Mouse (Mus musculus): ENCODE data around the gene Rtn2. TPM values are rescaled to one million over a fixed set of nuclear protein-coding genes. Genes with fewer than 3 reads are reported as not detected.
A peak's percentile ranks its signal among the peaks of the same experiment; 100 is the strongest.

The Rtn2 gene
- total RNA-seq, 2 experiments from 2014 or later = 98.6 to 121 TPM

DNA sequence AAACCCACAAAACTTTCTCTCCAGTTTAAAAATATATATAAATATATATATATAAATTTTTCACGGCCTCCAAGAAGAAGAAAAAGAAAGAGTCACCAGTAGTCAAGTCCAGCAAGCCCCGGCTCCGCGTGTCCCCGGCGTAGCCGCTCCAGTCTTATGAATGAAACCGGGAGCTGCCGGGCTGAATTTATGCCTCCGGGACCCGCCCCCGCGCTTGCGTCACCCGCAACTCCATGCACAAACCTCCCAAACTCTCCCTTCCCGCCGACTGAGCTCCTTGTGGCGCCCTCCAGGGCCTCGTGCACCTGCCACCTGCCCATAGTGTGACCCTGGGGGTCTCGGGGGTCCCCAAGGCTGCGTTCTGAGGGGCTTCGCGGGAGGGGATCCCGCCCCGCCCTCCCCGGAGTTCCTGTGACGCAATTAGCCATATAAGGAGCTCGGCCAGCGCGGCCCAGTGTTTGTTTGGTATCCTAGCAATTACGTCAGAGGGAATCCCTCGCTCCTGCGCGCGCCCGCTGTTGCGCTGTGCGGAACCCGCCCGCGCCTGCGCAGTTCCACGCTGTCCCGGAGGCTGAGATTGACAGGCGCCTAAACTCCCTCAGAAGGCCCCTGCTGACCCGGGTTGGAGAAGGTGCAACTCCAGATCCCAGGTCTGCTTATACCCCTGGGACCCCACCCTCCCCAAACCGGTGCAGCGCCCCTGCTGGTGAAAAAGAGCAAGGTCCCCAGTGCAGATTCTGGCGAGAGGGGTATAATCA is 27.6 kb downstream of the Rtn2 start, which contains the start of gene Fosb:
Gene Fosb, minus strand, starts transcription at position 168 of the 758 bp plus-strand sequence.
- intact Hi-C loops (cut with DNase I) = no loop called here
- DNase-seq (ENCODE audit: low spot score in 2 of 2) = peak; percentile 94 to 97

DNA sequence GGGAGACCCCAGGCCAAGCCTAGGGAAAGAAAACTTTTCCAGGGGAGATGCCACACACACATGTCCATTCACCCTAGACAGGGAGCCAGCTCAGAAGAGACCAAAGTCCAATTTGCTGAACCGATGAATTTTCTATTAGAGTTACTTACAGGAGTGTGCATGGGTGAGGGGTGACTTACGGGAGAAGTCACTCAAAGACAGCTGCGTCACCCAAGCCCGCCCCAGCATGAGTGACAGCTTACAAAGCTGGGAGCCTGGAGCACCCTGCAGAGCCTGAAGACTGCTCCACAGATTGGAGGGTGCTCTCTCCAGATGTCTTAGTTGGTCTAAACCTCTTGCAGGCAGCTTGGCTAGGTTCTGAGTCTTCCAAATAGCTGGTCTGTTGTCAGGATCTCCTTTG is 29.6 kb downstream of the Rtn2 start:
- intact Hi-C loops (cut with DNase I) = no loop called here
- DNase-seq (ENCODE audit: low spot score in 2 of 2) = no peak

DNA sequence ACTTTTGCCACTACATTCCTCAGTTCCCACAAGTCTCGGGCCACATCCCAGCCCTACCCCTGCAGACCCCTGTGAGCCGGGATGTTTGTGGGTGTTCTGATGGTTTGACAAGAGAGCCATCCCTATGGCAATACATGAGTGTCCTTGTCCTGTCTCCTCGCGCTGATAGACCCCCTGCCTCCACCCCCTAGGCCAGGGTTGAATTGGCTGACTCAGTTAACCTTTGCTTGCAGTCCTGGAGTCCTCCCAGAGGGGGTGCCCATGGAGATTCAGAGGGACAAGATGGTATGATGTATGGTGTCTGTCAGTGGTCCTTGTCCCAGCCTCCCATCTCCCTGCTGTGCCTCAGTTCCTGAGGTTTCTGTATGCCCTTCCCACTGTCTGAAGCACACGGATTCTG is 31.6 kb downstream of the Rtn2 start:
- no peak for DNase-seq (ENCODE audit: low spot score in 2 of 2)
- intact Hi-C loops (cut with DNase I) = no loop called here

DNA sequence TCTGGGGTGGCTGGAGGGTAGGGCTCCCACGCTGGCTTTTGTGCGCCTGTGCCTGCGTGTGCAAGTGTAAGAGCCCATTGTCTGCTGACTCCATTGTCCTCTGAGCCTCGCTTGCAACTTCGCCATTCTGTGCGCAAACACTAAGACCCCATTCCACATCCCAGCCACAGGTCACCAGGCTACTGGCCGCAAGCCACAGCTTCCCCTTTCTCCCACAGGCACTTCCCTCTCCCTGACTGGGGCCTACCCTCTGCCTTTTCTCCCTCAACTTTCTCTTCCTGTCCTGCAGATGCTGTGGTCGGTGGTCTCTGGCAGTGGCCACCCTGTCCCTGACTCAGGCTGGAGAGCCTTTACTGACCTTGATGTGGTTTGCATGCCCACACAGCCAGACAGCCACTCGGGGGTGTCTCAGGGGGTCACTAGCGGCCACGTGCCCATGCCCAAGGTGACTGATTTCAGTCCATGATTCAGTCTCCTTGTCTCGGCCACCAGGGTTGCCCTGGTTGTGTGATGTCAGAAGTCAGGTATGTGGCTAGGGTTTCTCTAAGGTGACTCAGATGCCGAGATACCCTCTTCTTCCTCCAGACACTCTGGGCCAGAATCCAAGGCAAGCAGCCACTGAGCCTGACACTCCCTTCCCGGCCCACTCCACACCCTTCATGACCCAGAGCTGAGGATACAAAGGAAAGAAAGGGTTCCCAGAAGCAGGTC is 34.2 kb downstream of the Rtn2 start:
- no peak for DNase-seq (ENCODE audit: low spot score in 2 of 2)
- intact Hi-C loops (cut with DNase I) = no loop called here

DNA sequence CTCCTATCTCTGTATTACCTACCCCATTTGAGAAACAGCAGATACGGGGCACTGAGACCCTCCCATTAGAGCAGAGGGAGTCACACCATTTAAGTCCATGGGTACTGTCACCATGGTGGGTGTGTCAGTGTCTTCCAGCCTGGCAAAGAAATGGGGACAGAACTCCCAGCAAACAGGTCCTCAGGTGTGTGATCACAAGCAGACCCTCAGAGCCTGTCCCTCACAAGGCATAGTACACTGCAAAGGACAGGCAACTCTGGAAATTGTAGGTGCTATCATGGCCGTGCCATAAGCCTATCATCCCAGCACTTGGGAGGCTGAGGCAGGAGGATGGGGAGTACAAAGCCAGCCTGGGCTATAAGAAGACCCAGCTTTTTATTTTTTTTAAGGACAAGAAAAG is 35.8 kb downstream of the Rtn2 start:
- intact Hi-C loops (cut with DNase I) = no loop called here
- DNase-seq (ENCODE audit: low spot score in 2 of 2) = no peak

DNA sequence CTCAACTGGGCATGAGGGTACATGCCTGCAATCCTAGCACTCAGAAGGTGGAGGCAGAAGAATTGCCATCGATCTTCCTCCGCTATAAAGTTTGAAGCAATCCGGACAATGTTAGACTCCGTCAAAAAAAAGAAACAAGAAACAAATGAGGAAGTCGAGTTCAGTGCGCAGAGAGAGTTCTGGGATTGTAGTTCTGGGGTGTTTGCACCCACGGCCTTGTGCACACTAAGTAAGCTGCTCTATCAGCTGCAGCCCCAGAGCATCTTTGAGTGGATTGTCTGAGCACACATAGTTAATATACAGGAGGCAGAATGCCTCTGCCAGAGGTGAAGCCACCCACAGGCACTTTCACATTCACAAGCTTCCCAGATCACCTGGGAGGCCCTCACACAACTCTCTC is 36.3 kb downstream of the Rtn2 start:
- DNase-seq (ENCODE audit: low spot score in 2 of 2) = no peak
- intact Hi-C loops (cut with DNase I) = no loop called here

DNA sequence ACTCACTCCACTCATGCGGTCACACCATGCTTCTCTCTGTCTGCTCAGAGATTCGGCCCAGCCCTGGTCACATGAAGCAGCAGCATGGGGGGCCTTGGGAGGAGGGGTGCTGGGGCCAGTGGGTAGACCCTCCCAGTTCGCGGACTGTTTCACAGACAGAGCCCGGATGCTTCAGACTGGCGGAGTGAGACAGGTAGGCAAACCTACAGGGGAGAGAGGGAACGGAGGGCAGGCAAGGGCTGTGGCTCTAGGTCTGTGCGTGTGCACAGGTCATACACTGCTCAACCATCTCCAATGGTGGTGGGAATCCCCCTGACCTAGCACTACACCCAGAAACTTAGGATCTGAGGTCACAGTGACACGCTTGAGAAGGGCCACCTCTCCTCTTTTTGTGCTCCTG is 37.0 kb downstream of the Rtn2 start:
- intact Hi-C loops (cut with DNase I) = no loop called here
- no peak for DNase-seq (ENCODE audit: low spot score in 2 of 2)

DNA sequence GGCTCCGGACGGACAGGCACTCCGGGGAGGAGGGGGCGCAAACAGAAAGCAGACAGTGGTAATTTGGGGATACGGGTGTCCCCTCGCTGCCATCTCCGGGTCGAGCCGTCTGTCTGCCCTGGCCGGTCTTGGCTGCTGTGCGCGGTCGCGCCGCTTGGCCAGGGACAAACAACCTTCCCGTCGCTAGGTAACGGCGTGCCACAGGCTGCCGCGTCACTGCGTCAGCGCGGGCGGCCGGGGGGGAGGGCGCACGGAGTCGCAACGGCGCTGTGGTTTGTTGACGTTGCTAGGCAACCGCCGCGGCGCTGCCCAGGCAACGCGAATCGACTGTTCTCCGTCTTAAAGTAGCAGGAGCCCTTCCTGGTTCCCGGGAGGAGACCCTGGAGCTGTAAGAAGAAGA is 37.5 kb downstream of the Rtn2 start:
- peak; percentile 92 to 94 for DNase-seq (ENCODE audit: low spot score in 2 of 2)
- intact Hi-C loops (cut with DNase I) = no loop called here

DNA sequence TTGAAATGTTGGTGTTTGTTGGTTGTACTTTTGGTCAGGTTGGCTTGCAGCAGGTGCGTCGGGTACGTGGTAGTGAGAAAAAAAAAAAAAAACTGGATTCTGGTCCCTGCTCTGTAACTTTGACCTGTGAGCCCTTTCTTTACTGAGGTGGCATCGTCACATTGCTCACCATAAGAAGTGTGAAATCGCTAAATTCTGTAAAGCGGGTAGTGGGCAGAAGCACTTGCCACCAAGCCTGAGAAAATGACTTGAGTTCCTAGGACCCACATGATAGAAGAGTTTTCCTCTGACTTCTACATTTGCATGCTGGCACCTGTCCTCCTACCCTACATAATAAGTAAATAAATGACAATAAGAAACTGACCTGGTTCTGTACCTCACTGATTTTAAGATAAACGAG is 38.2 kb downstream of the Rtn2 start:
- no peak for DNase-seq (ENCODE audit: low spot score in 2 of 2)
- intact Hi-C loops (cut with DNase I) = no loop called here

DNA sequence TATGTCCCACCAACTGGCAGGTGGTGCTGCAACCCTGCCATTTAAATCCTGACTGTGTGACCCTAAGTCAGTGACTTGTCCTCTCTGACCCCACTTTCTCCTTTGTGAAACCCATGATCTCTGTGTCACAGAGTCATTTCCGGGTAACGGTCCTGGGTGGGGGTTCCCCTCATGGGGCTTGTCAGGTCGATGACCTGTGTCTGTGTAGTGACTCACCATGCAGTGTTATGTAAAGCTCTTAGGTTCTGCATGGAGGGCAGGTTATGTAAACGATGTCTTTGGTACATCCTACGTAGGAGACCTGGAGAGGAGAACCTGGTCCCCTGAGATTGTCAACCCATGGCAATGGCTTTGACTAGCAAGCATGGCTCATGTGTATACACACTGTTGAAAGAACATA is 39.0 kb downstream of the Rtn2 start:
- DNase-seq (ENCODE audit: low spot score in 2 of 2) = no peak
- intact Hi-C loops (cut with DNase I) = no loop called here

DNA sequence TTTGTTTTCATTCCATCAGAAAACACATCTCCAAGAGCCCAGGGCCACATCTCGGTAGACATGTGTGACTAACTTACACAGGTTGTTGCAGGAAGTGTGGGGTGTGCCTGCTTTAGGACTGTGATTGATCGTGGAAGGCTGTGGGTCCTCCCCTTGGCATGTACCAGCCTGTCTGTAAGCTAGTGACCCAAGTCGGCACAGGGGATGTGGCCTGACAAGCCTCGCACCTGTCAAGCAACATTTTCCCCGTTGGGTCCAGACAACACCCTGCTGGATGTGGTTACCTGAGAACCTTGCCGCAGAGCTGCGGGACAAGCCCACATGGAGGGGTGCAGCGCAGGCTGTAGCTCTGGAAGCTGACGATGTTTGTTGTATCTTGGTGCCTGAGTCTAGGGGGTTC is 40.1 kb downstream of the Rtn2 start:
- intact Hi-C loops (cut with DNase I) = no loop called here
- DNase-seq (ENCODE audit: low spot score in 2 of 2) = no peak

DNA sequence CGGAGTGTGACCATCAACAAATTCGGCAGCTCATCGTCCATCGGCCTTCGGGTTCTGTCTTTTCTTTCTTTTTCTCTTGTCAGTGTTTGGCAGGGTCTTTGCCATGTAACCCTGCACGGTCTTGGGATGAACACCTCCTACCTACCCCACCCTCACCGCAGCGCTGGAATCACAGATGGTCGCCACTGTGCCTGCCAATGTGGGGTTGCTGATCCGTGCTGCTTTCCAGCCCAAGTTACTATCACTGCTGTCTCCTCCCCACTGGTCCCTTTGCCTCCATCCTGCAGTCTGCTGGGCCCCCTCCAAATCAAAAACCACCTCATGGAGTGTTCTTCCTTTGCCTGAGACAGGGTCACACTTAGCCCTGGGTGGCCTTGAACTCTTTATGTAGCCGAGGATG is 41.8 kb downstream of the Rtn2 start:
- DNase-seq (ENCODE audit: low spot score in 2 of 2) = no peak
- intact Hi-C loops (cut with DNase I) = no loop called here

DNA sequence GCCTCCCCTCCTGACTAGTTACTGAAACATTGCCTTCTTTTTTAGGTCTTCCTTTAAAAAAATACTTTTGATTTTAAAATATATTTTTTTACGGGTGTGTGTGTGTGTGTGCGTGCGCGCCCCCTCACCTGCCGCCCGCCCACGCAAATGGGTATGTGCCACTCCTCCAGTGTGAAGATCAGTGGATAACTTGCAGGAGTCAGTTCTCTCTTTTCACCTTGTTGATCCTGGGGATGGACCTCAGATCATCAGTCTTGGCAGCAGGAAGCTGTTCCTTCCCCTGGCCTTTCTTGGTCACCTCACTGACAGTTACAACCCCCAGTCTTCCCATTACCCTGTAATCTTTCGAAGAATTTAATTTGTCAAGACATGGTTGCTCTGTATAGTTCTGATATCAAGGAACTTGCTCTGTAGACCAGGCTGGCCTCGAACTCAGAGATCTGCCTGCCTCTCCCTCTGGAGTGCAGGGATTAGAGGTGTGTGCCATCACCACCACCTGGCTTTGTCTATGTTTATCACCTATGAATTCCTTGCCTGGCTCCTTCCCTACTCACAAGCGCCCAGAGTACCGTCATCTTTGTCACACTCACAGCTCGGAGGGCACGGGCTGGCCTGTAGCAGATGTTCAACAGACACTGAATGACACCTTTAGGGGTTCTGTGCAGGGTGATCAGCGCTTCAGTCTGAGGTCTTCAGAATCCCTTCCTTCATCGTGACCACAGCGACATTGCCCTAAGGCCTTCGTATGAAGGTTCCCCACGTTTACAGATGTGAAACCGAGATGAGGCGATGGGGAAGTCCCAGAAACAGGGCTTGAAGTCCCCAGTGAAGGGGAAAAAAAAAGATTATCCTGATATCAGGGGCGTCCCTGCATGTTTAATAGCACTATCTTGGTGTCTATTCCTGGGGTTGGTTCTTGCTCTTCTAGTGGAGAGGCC is 43.1 kb downstream of the Rtn2 start:
- intact Hi-C loops (cut with DNase I) = no loop called here
- DNase-seq (ENCODE audit: low spot score in 2 of 2) = no peak

DNA sequence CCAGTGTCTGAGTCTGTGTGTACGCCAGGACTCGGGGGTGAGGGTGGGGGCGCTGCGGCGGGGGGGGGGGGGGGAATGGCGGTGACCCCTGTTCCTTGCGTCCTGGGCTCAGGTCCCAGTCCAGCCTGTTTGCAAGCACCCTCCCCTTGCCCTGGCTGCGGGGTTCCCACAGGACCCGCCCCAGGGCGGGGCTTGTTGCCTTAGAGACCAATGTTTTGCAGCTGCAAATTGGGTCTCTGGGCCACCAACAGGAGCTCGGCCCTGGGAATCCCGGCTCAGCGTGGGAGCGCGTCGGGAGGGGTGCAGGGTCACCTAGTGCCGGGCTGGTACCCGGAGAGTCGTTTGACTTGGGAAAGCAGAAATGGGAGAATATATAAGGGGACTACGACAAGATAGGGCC is 43.9 kb downstream of the Rtn2 start:
- peak; percentile 68 for DNase-seq (ENCODE audit: low spot score in 2 of 2)
- intact Hi-C loops (cut with DNase I) = no loop called here

DNA sequence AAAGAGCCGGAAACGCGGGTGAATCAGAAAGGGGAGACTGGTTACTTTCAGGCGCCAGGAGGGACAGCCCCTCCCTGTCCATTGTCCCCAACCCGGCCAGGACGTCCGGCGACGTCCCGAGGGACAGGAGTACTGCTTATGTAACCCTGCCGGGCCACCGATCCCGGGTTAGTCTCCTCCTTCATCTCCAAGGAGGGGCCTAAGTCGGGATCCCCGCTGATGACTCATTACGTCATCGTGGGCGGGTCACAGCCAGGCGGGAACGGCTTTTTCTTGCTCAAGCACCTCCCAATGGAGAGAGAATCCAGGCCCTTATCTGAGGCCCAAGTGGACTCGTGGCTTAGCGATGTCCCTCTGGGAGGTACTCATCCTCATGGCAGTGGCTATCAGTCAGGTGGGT is 44.7 kb downstream of the Rtn2 start:
- DNase-seq (ENCODE audit: low spot score in 2 of 2) = peak; percentile 83 to 86
- intact Hi-C loops (cut with DNase I) = no loop called here

DNA sequence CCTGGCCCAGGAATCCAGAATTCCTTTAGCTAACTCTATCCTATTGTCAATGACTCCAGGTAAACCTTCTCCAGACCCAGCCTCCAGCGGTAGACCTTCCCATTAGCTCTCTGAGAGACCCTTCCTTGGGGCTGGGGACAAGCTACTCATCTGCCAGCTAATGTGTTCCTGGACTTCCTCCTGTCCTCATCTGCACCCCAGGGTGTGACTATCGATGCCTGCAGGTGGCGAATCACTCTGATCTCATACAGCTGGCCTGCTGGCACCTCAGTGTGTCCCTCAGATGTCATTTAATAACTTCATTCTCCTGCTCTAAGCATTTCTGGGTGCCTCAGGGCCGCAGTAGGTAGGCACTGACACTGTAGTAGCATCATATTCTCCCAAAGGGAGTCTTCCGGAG is 45.4 kb downstream of the Rtn2 start:
- intact Hi-C loops (cut with DNase I) = no loop called here
- no peak for DNase-seq (ENCODE audit: low spot score in 2 of 2)

DNA sequence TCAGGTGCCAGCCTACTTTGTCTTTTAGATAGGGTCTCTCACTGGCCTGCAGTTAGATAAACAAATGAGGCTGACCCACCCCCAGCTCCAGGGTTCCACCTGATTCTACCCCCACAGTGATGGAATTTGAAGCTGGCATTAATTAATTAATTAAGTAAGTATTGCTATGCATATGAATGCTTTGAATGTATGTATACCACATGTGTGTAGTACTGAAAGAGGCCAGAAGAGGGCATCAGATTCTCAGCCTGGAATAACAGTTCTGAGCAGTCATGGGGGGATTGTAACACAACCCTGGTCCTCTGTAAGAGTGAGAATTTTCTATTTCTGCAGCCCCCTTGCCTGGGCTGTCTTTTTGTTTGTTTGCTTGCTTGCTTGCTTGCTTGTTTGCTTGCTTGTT is 46.0 kb downstream of the Rtn2 start:
- intact Hi-C loops (cut with DNase I) = no loop called here
- DNase-seq (ENCODE audit: low spot score in 2 of 2) = no peak

DNA sequence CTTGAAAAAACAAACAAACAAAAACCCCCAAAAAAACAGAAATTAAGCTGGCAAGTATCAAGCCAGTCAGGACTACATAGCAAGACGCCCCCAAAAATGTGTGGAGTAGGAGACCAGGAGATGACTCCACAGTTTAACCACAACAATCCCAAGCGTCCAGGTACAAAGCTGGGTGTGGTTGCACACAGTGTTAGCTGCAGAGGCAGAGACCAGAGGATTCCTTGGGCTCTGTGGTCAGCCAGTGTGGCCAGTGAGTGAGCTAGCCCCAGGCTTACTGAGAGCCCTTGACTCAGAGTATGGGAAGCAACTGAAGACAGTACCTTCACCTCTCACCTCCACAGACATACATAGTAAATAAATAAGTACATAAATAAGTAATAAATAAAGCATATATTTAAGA is 49.5 kb downstream of the Rtn2 start:
- intact Hi-C loops (cut with DNase I) = no loop called here
- DNase-seq (ENCODE audit: low spot score in 2 of 2) = no peak

DNA sequence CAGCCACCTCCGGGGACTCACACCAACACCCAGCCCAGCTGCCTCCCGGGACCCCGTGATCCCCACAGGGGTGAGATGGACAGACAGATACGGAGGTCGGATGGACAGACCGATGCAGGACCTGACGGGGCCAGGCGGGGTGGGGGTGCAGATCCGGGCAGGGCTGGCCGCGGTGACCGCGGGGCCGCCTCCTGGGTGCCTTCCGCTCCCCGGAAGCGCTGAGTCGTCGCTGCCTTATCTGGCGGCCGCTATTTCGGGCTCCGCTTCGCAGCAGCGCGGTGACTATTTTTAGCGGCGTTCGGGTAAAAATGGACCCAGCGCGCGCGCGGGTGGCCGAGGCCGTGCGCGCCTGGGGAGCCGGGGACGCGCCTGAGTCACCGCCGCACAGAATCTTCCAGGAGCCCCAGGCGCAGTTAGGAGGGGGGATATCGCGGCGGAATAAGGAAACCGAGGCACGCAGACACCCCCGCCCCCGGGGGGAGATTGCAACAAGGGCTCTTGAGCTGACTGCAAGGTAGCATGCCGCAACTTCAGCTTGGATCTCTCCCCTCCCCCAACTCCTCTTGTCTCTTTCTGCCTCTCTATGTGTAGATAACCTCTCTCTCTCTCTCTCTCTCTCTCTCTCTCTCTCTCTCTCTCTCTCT is 50.4 kb downstream of the Rtn2 start:
- DNase-seq (ENCODE audit: low spot score in 2 of 2) = peak; percentile 87 to 91

DNA sequence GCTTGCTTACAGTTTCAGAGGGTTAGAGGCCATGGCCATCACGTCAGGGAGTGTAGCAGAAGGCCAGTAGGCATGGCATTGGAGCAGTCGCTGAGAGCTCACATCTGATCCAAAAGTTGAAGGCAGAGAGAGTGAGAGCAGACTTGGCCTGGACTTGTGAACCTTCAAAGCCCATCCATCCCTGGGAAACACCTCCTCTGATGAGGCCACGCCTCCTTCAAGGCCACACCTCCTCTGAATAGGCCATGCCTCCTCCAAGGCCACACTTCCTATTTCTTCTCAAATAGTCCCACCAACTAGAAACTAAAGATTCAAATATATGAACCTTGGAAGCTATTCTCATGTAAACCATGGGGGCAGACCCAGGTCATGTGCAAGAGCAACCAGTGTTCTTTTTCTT is 53.2 kb downstream of the Rtn2 start:
- DNase-seq (ENCODE audit: low spot score in 2 of 2) = no peak
- intact Hi-C loops (cut with DNase I) = no loop called here

More for the DNA sequence above, 50.4 kb downstream of the Rtn2 start:
- intact Hi-C loops (cut with DNase I) = no loop called here
